Mouse (Mus musculus) lung, adult 2 months (tissue): ENCODE measurements at regions not wholly inside any gene's neighbourhood (a gene's known extent, or its start where the extent isn't known, plus 50 kb on each side); places are given as distances from the start of the nearest gene placed in this dataset.

Source experiments
- CTCF ChIP-seq: fragments of 200-500 bp; IDR thresholded peaks from 2 replicates; pipeline ENCODE4 v1.5.1; 2011; ENCODE audit warnings: mild to moderate bottlenecking, low read length, control low read depth; ENCODE audit not compliant: insufficient read depth
- POLR2A ChIP-seq: fragments of 200-500 bp; IDR thresholded peaks from 2 replicates; pipeline ENCODE4 v1.6.1; 2011; ENCODE audit warnings: low read depth, mild to moderate bottlenecking, control low read depth, low read length, borderline replicate concordance; ENCODE audit errors: extremely low read depth

GRCm38 (mm10) chr17:48597301-48597700, 142.6 kb downstream of the Unc5cl start:
- 0 out of 2 replicates have a peak, but pooled peaks have one; percentile 8 for TF ChIP-seq CTCF
- TF ChIP-seq POLR2A = no peak
